Mouse (Mus musculus) layer of hippocampus, postnatal 14 days (tissue): ENCODE measurements around the gene Fras1. TPM values are rescaled to one million over a fixed set of nuclear protein-coding genes. Genes with fewer than 3 reads are reported as not detected.

Experiments used
- DNase-seq, 2 experiments: peaks; one replicate each; pipeline ENCODE4 v3.0.0; 2021 to 2022; ENCODE audit warnings: low spot score in 2 of 2, mixed read lengths in 1 of 2
- long read RNA-seq, 2 experiments: library from polyadenylated mRNA; stranded (forward); transcript quantifications; one replicate each; pipeline ENCODE4 v2.0.0; 2021
- total RNA-seq, 2 experiments: library from RNA; stranded (reverse); gene quantifications; 2 replicates each; pipeline ENCODE4 v1.2.3; 2021

The Fras1 gene
- 10 to 100 TPM; 11.8 to 13.9 TPM for total RNA-seq
- long read RNA-seq, experiment 1, partial matches to known transcripts = 2 of 3 reads
- long read RNA-seq, experiment 1, other reads (novel, unspliced or antisense) = 1 of 3 reads
- long read RNA-seq, experiment 2, partial matches to known transcripts = 0 of 1 reads
- long read RNA-seq, experiment 2, other reads (novel, unspliced or antisense) = 1 of 1 reads

DNA sequence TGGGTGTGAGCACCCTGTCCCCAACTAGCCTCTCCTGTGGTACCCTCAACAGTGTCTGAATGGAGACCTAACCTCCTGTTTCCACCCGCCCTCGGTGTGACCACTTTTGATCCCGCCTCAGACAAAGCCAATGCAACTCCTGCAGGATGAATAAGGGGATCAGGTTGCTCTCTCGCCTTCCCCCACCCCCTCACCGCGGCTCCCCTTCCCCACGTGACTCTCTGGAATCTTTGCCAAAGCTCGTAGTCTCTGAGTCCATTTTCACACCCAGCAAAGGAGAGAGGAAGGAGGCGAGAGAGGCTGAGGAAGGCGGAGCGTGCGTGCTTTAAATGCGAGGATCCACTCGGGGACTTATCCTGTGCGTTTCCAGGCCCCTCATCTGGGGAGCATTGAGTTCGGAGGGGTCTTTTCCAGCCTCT is at the start of gene Fras1:
Gene Fras1, plus strand, starts transcription at position 389 of the 419 bp plus-strand sequence.
- peak in 1 of 2 experiments; percentile 21 for DNase-seq

- no peak for DNase-seq
These were observed 42.6 kb upstream of the Fras1 start for GRCm38 (mm10) chr5:96331048-96331737.

DNA sequence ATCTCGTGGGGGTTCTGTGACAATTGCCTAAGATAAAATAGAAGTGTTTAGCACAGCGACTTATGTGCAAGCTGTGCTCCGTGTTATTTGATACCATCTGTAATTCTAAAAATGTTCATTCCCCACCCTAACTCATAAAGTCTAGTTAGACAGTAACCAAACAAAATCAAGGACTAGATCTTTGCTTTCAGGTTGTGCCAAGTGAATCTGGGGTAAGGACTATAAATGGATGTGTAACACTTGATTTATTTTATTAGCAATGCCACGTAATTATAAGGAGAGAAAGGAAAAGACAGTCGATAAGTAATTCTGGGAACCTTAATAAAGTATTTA is 42.1 kb upstream of the Fras1 start:
- no peak for DNase-seq

DNA sequence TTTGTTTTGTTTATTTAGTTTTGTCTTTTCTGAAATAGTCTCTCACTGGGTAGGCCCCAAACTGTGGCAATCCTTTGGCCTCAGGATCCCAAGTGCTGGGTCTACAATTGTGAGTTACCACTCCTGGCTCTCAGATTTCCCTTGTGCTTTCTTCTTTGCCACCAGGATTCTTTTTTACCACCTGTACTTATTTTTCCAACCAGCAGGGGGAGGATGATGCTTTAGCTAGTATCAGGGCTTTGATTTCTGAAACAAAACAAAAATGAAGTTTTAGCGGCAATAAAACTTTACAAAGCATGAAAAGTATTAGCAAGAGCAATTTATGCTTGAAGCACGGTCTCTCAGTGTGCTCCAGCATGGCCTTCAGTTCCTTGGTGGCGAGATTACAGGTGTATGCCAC is 39.8 kb upstream of the Fras1 start:
- no peak for DNase-seq

DNA sequence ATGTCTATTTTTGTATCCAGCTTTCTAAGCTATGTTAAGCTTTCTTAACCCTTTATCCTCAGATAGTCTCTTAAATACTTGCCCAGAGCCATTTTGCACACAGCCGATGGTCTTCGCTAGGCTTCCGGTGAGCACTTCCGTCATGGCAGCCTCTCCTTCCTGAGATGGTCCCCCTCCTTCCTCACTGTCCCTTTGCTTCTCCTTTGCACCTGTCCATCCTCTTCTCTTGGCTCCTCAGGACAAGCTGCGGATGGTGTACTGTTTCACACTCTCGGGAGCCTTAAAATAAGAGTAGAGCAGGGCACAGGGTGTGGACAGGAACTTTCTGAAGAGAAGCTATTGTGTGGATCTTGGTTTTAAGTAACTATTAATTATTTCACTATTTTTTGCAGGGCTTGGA is 33.2 kb upstream of the Fras1 start:
- no peak for DNase-seq

GRCm38 (mm10) chr5:96344983-96345382 is 28.8 kb upstream of the Fras1 start:
- no peak for DNase-seq

DNA sequence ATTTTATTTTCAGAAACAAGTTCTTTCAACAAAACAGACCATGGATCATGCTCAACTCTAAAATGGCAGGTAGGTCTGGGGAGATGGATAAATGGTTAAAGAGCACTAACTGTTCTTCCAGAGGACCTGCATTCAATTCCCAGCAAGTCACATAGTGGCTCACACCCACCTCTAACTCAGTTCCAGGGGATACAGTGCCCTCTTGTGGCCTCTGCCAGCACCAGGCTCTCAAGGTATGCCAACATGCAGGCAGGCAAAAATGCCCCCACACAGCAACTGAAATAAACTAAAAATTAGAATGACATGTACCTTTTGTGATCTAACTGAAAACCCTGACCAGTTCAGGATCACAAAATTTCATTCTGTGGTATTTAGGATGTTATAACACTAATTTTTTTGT is 21.8 kb upstream of the Fras1 start:
- DNase-seq = no peak

DNA sequence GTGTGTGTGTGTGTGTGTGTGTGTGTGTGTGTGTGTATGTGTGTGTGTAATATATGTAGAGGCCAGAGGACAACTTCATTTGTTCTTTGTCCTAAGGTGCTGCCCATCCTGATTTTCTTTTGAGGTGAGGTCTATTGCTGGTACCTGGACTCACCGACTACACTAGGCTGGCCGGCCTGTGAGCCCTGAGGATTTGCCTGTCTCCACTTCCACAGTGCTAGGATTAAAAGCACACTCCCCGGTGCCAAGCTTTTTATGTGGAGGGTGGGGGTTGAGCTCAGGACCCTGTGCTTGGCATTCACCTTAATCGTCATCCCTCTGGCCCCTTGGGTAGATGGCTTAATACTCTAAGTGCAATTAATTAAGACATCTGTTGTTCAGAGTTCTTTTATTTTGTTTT is 9.8 kb upstream of the Fras1 start:
- no peak for DNase-seq

DNA sequence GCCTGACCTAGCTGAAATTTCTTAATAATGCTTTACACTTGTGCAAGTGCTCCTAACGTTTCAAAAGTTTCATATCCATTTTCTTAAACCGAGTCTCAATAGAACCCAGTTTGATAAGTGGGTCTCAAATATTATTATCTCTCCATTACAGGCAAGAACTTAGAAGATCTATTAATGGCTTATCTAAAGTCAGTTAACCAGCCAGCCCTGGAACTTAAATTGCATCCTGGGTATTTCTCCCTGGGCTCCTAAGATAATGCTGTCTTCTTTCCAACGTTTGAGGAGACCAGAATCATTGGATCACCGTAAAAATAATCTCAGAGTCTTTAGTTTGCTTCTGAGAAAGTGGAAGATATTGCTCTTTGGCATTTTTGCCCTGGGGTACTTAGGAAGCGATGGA is 8.2 kb upstream of the Fras1 start:
- no peak for DNase-seq

- no peak for DNase-seq
These were observed 6.5 kb upstream of the Fras1 start for GRCm38 (mm10) chr5:96367260-96367659.

GRCm38 (mm10) chr5:96373106-96373505 is 649 bp upstream of the Fras1 start:
- no peak for DNase-seq

- DNase-seq = peak; percentile 60 to 63
These were observed 489 bp downstream of the Fras1 start for GRCm38 (mm10) chr5:96373986-96374901.

- DNase-seq = no peak
These were observed 1.7 kb downstream of the Fras1 start for GRCm38 (mm10) chr5:96375391-96375831.

- no peak for DNase-seq
These were observed 2.5 kb downstream of the Fras1 start for GRCm38 (mm10) chr5:96376216-96376615.

DNA sequence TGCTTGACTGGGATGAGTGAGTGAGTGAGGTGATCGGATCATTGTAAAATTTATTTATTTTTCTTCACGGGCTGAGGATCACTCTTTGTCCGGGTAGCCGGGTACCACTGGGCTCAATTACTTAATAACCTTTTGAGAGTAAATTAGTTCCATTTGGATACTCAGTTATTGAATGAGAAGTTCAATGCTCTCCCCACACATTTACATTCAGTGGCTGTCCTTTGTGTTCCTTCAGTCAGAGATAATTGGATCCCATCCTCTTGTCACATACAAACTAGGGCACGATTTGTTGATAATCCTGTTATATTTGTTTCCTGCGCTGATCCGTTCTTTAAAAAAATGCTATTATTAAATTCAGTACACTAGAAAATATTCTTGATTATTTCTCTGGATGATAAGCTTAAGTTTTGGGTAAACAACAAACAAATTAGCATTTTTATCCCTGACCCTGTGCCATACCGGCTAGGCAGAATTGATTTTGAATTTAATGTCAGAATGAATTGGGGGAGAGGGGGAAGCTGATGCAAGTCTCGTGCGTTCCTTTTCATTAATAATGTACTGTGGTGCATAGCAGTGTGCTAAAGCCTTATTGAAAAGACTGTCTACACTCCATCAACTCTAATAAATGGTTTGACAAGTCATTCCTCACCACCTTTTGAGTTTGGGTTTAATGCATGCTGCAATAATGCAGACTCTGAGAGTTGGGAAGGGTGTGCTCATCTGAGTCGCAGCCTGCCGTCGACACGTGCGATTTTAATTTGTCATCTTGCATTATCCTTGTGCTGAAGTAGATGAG is 12.6 kb downstream of the Fras1 start:
- DNase-seq = no peak

DNA sequence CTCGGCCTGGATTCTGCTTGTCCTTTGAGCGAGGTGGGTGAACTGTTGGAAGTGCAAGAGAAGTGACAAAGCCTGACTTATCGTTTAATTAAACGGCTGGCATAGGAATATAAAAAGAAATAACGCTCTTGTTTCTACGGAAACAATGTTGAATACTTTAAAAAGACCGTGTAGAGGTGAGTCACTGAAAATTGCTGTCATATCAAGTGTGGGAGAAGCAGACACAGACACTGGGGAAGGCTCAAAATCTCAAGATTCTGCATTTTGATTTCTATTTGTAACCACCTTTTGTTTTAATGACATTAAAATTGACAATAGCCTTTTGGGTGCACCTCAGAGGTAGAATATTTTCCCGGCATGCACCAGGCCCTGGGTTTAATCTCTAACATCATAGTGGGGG is 14.6 kb downstream of the Fras1 start:
- DNase-seq = no peak

GRCm38 (mm10) chr5:96389963-96390623 is 16.3 kb downstream of the Fras1 start:
- no peak for DNase-seq

GRCm38 (mm10) chr5:96391086-96391485 is 17.3 kb downstream of the Fras1 start:
- no peak for DNase-seq

- no peak for DNase-seq
These were observed 21.2 kb downstream of the Fras1 start for GRCm38 (mm10) chr5:96394947-96395346.

DNA sequence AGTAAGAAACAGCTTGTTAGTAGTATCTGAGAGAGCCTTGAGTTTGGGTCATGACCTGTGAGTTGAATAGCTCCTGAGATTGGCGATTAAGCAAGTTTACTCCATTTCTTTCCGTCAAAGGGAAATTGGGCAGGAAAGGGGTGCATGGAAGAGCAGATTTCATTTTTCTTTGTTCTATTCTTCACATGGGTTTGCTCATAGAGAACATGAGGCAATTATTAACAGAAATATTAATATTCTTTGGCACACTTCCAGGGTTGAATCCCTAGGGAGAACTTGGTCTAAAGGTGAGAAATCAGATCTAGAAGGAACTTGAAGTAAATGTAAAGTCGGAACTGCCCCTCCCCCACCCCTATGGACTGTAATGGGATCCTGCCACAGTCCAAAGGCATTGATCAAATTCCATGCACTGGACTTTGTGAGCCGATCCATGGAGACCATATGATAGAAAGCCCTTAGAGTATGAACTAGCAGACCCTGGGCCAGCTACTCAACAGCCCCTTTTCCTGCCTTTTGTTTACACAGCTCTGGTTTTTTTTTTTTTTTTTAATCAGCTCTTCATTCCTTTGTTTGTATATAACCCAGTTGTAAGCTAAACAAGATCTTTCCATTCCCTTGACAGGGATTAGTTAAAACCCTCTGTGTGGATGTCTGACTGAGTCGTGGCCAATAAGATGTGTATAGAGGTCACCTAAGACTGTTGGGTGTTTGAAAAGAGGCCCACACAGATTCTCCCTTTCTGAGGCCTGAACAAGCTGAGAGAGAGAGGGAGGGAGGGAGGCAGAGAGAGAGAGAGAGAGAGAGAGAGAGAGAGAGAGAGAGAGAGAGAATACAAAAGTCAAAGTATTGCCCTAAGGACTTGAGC is 22.3 kb downstream of the Fras1 start:
- DNase-seq = no peak
